24 mouse cellular contexts compared by ENCODE assay signal in genomic region chr8:8225994-8226393, GRCm38 (mm10).
DNase-seq lines count a peak whose midpoint lies in the region; ATAC-seq and TF ChIP-seq lines count a peak whose summit lies in the region.
"Had no signal": no experiment of that assay in that cellular context is flagged by ENCODE, and none has a peak within 500 bp of the region (broad histone marks: within the 10 kb centered on the region; RNA-seq: fewer than 3 reads in every experiment).

No protein-coding gene starts in this region.

- 0 out of 2 replicates have a peak, but pooled peaks cover under 1% of the 10 kb centered on the region for H3K4me1 ChIP-seq in neural tube, embryonic 15.5 days
- 0 out of 2 replicates have a peak, but pooled peaks cover 4% of the 10 kb centered on the region for H3K4me1 ChIP-seq in intestine, postnatal 0 days (replicated peaks; ENCODE audit: control insufficient read depth, insufficient read depth, low read length)
- no peaks in the 10 kb centered on the region; the same call in 1 of the 2 replicates for H3K4me1 ChIP-seq in stomach, embryonic 16.5 days (ENCODE audit: control insufficient read depth, insufficient read depth, low read length)
- H3K4me1 ChIP-seq in hindbrain, embryonic 13.5 days (replicated peaks), result peaks cover 4% of the 10 kb centered on the region
- H3K4me1 ChIP-seq: embryonic facial prominence, embryonic 12.5 days; heart, embryonic 12.5 days; heart, embryonic 15.5 days; hindbrain, embryonic 15.5 days had no signal

- no peak for ATAC-seq in neural tube, embryonic 15.5 days (ENCODE audit: low FRiP score)
- ATAC-seq in intestine, postnatal 0 days, result peak; percentile 72
- 0 out of 2 replicates have a peak, but pooled peaks have one; percentile 27 for ATAC-seq in stomach, embryonic 16.5 days (ENCODE audit: insufficient read depth, low FRiP score)
- no peak for ATAC-seq in hindbrain, embryonic 13.5 days (ENCODE audit: low FRiP score)
- ATAC-seq: CD4-positive, CD25-positive, alpha-beta regulatory T cell, adult 4 months; forebrain, embryonic 14.5 days; forebrain, postnatal 0 days had no signal

- no peaks in the 10 kb centered on the region for H3K9me3 ChIP-seq in neural tube, embryonic 15.5 days (replicated peaks)
- no peaks in the 10 kb centered on the region for H3K9me3 ChIP-seq in intestine, postnatal 0 days (ENCODE audit: control insufficient read depth)
- no peaks in the 10 kb centered on the region for H3K9me3 ChIP-seq in stomach, embryonic 16.5 days (replicated peaks; ENCODE audit: control insufficient read depth, low read length)
- no peaks in the 10 kb centered on the region for H3K9me3 ChIP-seq in hindbrain, embryonic 13.5 days
- H3K9me3 ChIP-seq: embryonic facial prominence, embryonic 12.5 days; embryonic facial prominence, embryonic 15.5 days; heart, embryonic 12.5 days; heart, embryonic 15.5 days; hindbrain, embryonic 15.5 days had no signal

- H3K27ac ChIP-seq in neural tube, embryonic 15.5 days (replicated peaks), result no peak overlapping the region
- H3K27ac ChIP-seq in intestine, postnatal 0 days (ENCODE audit: low read depth, low read length), result no peak overlapping the region
- H3K27ac ChIP-seq in stomach, embryonic 16.5 days (ENCODE audit: low read length), result no peak overlapping the region
- no peak overlapping the region for H3K27ac ChIP-seq in hindbrain, embryonic 13.5 days
- H3K27ac ChIP-seq: embryonic facial prominence, embryonic 12.5 days; embryonic facial prominence, embryonic 15.5 days; heart, embryonic 15.5 days; hindbrain, embryonic 15.5 days had no signal

- H3K9ac ChIP-seq in neural tube, embryonic 15.5 days (replicated peaks), result no peak overlapping the region
- no peak overlapping the region for H3K9ac ChIP-seq in intestine, postnatal 0 days (ENCODE audit: low read depth, low read length)
- H3K9ac ChIP-seq in stomach, embryonic 16.5 days (ENCODE audit: low read length), result no peak overlapping the region
- H3K9ac ChIP-seq in hindbrain, embryonic 13.5 days, result no peak overlapping the region
- H3K9ac ChIP-seq: embryonic facial prominence, embryonic 12.5 days; embryonic facial prominence, embryonic 15.5 days; forebrain, postnatal 0 days; heart, embryonic 12.5 days; heart, embryonic 15.5 days; hindbrain, embryonic 15.5 days had no signal

- DNase-seq in neural tube, embryonic 10.5 days (ENCODE audit: extremely low spot score, low spot score), result peak; percentile 2
- DNase-seq in thymus, postnatal 10 days (ENCODE audit: low spot score in 2 of 2), result no peak
- DNase-seq: adrenal gland, adult 2 months; adrenal gland, postnatal 14 days; cerebellum, adult 11 months; cerebellum, adult 2 months; cerebellum, adult 9-11 months; cerebellum, postnatal 25 days; forebrain, postnatal 0 days; gastrocnemius, postnatal 25 days; heart, adult 18-20 months; heart, postnatal 10 days; heart, postnatal 36 days had no signal

- no peaks in the 10 kb centered on the region for H3K36me3 ChIP-seq in neural tube, embryonic 15.5 days
- H3K36me3 ChIP-seq in intestine, postnatal 0 days (ENCODE audit: control insufficient read depth, insufficient read depth), result no peaks in the 10 kb centered on the region
- no peaks in the 10 kb centered on the region for H3K36me3 ChIP-seq in stomach, embryonic 16.5 days (ENCODE audit: control insufficient read depth, insufficient read depth, low read length)
- H3K36me3 ChIP-seq in hindbrain, embryonic 13.5 days, result no peaks in the 10 kb centered on the region
- H3K36me3 ChIP-seq: embryonic facial prominence, embryonic 12.5 days; embryonic facial prominence, embryonic 15.5 days; heart, embryonic 12.5 days; heart, embryonic 15.5 days; hindbrain, embryonic 15.5 days had no signal

- H3K4me3 ChIP-seq in neural tube, embryonic 15.5 days (replicated peaks), result no peak overlapping the region
- no peak overlapping the region for H3K4me3 ChIP-seq in intestine, postnatal 0 days (ENCODE audit: low read depth, low read length)
- H3K4me3 ChIP-seq in stomach, embryonic 16.5 days (replicated peaks; ENCODE audit: low read length), result no peak overlapping the region
- H3K4me3 ChIP-seq in hindbrain, embryonic 13.5 days, result no peak overlapping the region
- H3K4me3 ChIP-seq: embryonic facial prominence, embryonic 12.5 days; embryonic facial prominence, embryonic 15.5 days; heart, embryonic 12.5 days; heart, embryonic 15.5 days; hindbrain, embryonic 15.5 days had no signal

- WGBS in neural tube, embryonic 15.5 days, result 82% methylated on average over 2 of the region's 2 CpGs
- WGBS in intestine, postnatal 0 days, result 38% methylated on average over 2 of the region's 2 CpGs
- WGBS in stomach, embryonic 16.5 days, result 66% methylated on average over 2 of the region's 2 CpGs
- WGBS in hindbrain, embryonic 13.5 days, result 79% methylated on average over 2 of the region's 2 CpGs

- no peak overlapping the region for H3K4me2 ChIP-seq in neural tube, embryonic 15.5 days
- H3K4me2 ChIP-seq in intestine, postnatal 0 days (replicated peaks; ENCODE audit: low read depth), result no peak overlapping the region
- no peak overlapping the region for H3K4me2 ChIP-seq in stomach, embryonic 16.5 days (ENCODE audit: low read depth, low read length)
- no peak overlapping the region for H3K4me2 ChIP-seq in hindbrain, embryonic 13.5 days
- H3K4me2 ChIP-seq: embryonic facial prominence, embryonic 12.5 days; embryonic facial prominence, embryonic 15.5 days; heart, embryonic 12.5 days; heart, embryonic 15.5 days; hindbrain, embryonic 15.5 days had no signal

- no peak for TF ChIP-seq CTCF in intestine, postnatal 0 days (IDR thresholded peaks at IDR 0.05; ENCODE audit: low read depth)

- H3K27me3 ChIP-seq in neural tube, embryonic 15.5 days (replicated peaks), result no peaks in the 10 kb centered on the region
- no peaks in the 10 kb centered on the region for H3K27me3 ChIP-seq in intestine, postnatal 0 days (replicated peaks; ENCODE audit: control insufficient read depth, insufficient read depth, low read length)
- no peaks in the 10 kb centered on the region for H3K27me3 ChIP-seq in stomach, embryonic 16.5 days (ENCODE audit: control insufficient read depth, insufficient read depth, low read length)
- no peaks in the 10 kb centered on the region for H3K27me3 ChIP-seq in hindbrain, embryonic 13.5 days
- H3K27me3 ChIP-seq: embryonic facial prominence, embryonic 12.5 days; embryonic facial prominence, embryonic 15.5 days; heart, embryonic 12.5 days; heart, embryonic 15.5 days had no signal

Comparison
In these comparisons a context has a peak if more than half of its experiments do, and no peak if none do; other contexts are left out.
1. ATAC-seq: peak in intestine, postnatal 0 days (single experiment) and stomach, embryonic 16.5 days (single experiment); none in neural tube, embryonic 15.5 days (single experiment) and hindbrain, embryonic 13.5 days (single experiment).